Mouse (Mus musculus): Measurements from ENCODE around the gene Psmf1.

Psmf1 gene

DNA sequence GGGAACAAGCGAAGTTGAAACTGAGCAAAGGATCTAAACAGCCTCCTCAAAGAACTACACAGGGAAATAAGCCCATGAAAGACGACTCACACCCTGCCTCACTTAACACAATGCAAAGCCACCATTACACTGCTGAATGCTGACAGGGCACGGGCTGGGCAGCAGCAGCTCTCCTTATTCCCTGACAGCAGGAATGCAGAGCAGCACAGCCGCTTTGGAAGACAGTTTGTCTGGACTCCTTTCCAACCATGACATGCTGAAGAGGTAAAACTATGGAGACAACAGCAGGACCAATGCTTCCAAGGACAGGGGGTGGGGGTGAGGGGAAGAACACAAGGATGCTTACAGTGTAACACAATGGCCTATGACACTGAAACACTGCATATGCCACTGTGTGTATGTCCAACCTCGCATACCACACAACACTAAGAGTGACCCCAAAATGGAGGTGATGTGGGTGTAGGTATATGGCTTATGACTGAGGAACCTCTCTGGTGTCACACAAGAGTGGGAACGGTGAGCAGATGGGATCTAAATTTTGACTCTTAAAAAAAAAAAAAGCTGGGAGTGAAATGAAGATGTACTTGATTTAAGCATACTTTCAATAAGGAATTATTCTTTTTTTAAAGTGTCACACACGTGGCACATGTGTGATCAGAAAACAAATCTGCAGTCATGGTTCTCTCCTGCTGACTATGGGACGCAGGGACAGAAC is 10.7 kb downstream of the Psmf1 start:
- no peak for DNase-seq (ENCODE audit: low spot score)

DNA sequence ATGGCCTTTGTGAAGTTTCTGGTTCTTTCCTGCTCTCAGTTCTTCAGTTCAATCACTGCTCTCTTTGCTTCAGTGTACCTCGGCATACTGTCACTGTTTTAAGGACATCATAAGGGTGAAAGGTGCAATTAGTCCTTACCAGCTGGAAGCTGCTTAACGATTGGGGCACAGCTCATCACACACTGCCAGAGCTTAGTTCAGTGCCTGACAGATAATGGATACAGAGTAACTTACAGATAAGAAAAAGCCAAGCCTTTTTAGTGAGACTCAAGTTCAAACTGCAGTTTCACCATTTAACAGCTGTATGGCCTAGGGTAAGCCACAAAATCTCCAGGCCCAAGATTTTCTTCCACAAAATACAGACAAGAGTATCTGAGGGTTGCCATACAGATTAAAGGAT is 19.9 kb downstream of the Psmf1 start:
- DNase-seq (ENCODE audit: low spot score): no peak

DNA sequence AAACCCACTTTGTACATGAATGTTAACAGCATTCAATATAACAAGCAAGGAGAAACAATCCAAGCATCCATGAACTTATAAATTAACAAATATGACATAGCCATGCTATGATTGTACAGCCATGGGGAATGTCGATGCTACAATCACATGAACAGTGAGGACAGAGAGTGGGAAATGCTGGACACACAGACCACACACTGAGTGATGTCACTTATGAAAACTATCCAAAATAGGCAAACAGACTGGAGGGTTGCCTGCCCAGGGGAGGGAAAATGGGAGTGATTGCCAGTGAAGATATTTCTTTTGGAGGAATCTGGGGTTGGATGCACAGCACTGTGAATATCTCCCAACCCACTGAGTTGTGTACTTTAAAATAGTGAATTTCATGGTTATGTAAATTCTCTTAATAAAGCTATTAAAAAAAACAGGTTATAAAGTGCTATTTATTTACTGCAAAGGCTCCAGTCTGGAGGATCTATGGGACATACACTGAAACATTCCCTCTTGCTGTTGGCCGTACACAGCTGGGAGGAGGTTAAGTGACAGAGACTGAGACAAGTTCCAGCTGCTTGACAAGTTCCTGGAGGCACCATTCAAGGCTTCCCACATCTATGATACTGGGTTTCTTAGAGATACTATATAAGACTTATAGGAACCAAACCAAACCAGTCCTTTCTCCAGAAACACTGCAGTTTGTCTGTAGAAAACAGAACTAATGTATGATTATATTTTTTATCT is 27.5 kb downstream of the Psmf1 start:
- no peak for DNase-seq (ENCODE audit: low spot score)

DNA sequence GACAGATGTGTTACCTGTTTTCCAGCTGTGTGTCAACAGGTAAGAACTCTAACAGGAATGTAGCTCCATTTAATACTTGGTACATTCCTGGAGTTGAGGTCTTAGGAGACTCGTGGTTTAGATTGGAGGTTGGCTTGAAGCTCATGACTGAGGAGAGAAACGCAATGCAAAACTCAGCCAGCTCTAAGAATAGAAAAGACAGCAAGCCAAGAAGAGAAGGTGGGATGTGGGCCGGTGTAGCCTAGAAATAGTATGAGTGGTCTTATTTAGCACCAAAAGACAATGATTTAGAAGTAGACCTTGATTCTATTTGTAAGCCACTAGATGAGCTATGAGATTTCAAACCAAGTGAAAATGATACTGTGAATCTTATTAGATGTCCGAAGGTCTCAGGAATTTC is 28.5 kb downstream of the Psmf1 start:
- no peak for DNase-seq (ENCODE audit: low spot score)

DNA sequence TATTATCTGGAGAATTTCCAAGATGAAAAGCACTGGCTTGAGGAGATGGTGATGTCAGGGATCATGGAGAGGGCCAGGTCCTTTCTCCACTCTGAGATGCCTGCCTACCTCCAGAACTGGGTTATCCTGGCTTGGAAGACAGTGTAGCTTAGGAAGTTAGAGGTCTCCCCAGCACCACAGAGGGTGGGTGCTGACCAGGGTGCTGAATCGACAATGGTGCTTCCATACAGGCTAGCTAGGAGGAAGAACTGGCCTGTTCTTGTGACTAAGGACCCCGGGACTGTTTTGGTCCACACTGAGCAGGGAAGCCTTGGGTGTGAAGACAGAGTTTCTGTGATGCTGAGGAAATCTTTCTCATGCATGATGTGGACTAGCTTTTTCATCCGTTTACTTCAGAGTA is 31.3 kb downstream of the Psmf1 start:
- DNase-seq (ENCODE audit: low spot score): no peak

DNA sequence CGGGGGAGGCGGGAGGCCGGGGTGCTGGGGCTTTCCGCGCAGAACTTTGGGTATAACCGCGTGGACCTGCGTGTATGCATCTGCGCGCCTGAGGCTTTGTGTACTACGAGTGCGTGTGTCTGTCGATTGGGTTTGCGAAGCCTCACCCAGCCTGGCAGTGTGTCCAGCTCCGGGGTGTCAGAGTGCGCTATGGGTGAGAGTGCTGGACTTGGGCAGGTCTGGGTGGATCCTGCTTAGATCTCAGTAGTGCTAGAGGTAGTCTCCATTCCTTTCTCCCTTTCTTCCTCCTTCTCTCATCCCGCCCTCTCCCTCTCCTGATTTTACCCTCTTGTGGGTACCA is 41.2 kb downstream of the Psmf1 start:
- DNase-seq (ENCODE audit: low spot score): no peak

DNA sequence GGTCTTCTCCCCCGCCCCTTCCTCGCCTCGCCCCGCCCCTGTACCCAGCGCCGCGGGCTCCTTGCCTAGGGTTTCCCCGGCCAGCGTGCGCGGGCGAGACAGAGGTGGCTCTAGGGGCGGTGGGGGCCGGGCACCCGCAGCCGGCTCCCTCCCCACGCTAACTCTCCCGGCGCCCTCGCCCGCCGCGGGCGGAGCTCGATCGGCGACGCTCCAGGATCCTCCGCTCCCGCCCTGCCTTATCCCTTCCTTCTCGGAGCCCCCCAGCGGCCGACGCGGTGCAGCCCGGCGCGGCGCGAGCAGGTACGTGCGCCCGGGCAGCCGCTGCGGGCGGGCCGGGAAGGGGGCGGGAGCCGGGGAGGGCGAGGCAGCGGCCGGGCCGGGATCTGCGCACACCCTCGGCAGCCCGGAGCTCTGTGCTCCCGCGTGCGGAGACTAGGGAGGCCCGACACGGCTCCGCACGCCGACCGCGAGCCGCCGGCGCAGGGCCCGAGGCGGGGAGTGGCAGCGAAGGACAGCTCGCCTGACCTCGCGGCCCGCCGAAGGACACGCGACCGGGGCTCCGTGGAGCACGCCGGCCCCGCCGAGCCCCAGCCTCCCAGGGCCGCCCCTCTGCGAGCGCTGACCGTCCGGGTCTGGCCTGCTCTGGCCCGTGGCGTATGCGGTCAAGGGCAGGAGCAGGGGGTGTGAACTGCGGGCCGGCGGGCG is 41.7 kb downstream of the Psmf1 start:
- DNase-seq (ENCODE audit: low spot score): no peak

DNA sequence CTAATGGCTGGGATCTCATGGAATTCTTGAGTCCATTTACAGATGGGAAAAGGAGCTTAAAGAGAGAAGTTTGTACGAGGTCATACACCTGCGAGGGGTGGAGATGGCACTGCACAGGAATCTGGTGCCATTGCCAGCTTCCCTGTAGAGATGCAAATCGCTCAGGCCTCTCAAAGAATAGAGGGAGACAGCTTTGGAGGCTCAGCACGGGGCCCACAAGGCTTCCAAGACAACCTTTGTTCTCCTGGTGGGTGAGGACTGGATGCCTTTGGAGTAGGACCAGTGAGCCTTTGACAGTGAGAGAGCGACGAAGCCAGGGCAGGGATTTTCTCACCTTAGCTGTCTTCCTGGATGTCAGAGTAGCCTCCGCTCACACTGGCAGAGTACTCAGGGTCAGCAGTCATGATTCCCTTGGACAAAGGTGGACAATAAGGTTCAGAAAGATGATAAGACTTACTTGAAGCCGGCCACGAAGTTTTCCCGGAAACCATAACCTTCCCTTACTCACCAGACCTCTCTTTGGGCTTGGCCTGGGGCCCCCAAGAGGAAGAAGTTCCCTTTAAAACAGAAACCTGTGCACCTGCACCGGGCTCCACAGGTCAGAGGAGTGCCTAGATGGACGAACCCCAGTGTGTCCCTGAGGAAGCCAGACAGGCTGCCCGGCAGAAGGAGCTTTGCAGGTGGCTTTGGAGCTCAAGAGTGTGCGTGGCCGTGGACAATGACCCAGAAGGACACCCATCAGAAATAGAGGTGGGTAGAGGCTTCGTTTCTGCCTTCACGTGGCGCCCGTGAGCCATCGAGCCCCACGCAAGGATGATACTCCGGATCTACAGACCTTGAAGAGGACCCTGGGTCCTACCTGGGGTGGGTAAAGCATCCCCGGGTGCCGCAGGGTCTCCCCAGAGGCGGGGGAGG is 42.5 kb downstream of the Psmf1 start, which contains the start of gene Tmem74b:
TSS of gene Tmem74b (plus strand) at position 778 of the 915 bp plus-strand sequence.
- no peak for DNase-seq (ENCODE audit: low spot score)

DNA sequence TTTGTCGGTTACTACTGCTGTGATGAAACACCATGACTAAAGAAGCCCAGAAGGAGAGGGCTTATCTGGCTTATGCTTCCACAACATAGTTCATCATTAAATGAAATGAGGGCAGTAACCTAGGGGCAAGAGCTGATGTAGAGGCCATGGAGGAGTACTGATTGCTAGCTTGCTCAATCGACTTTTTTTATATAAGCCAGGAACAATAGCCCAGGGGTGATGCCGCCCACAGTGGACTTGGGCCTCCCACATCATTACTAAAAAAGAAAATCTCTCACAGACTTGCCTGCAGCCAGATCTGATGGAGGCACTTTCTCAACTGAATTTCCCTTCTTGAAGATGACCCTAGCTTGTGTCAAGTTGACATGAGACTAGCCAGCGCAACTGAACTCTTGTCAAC is 61.0 kb downstream of the Psmf1 start:
- DNase-seq (ENCODE audit: low spot score): no peak

DNA sequence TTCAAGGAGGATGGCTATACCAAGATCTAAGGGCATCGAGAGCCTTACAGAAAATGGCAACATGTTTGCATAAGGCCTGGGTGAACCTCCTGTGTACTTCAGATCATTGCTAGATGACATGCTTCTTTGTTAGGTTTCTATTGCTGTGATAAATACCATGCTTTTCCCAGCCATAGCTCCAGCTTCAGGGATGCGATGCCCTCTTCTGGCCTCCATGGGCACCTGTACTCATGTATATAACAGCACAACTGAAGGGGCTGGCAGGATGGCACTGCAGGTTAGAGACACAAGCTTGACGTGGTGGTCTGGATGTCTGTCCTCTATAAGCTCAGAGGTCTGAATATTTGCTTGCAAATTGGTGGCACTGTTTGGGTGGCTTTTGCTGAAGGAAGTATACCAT is 61.6 kb downstream of the Psmf1 start:
- DNase-seq (ENCODE audit: low spot score): no peak

DNA sequence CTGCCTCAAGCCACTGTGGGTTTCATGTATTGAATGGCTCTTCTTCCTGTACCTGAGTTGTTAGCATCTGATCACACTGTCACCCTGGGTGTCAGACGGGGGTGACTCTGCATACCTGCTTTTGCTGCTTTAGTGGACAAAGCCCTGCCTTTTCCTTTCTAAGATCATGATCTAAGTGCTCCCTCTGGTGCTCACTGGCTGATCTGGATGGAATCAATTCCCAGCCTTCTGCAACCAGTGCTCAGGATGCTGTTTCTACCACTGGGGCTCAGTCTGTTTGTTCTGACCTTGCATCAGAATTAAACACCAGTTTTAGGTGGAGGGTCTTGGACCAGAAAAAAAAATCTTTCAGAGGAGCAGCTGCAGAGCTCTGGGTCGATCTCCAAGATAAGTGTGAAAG is 67.8 kb downstream of the Psmf1 start:
- no peak for DNase-seq (ENCODE audit: low spot score)

DNA sequence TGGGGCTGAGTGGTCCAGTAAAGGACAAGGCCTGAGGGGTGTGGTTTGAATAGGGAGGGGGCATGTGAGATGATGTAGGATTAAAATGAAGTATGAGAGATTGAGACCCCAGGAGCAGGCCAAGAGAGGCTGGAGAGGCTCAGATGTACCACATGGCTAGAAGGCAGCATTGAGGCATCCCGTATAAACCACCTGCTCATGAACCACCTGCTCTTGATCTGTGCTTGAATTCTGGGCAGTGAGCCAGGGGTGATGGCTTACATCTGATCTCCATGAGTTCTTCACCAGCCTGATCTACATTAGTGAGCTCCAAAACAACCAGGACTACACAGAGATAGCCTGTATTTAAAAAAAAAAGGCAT is 73.0 kb downstream of the Psmf1 start:
- no peak for DNase-seq (ENCODE audit: low spot score)

DNA sequence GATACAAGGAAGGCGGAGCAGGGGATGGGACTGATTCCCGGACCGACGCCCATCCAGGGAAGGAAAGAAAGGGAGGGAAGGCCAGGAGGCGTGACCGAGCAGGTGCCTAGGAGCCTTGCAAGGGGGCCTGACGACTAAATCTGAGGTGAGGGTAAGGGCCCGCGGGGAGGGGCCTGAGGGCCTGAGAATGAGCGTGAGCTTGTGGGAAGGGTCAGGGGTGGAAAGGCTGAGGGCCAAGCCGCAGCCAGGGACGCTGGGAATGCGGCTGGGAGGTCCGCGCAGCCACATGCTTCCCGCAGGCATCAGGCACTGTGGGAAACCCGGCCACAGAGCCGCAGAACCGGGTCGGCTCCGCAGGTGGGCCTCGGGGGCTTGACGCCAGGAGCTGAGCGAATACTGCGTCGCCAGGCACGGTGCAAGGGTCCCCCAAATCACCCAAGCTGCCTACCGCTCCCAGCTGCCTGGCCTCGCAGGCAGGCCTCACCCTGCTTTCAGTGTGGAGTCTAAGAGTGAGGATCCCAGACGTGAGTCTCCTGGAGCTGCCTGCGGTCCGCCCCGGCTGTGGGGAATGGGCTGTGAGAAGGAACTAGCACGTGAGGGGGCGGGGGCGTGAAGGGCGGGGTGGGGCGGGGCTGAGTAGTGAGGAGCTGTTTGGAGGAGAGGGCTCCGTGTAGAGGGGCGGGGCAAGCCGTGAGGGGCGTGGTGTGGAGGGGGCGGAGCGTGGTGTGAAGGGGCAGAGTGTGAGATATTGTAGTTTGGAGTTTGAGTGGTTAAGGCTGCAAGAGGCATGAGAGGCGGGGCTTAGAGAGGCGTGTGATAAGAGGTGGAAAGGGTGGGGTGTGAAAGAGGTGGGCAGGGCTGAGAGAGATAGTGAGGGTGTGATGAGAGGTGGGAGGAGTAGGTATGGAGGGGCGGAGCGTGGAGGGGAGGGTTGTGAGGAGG is 73.7 kb downstream of the Psmf1 start:
- no peak for DNase-seq (ENCODE audit: low spot score)

DNA sequence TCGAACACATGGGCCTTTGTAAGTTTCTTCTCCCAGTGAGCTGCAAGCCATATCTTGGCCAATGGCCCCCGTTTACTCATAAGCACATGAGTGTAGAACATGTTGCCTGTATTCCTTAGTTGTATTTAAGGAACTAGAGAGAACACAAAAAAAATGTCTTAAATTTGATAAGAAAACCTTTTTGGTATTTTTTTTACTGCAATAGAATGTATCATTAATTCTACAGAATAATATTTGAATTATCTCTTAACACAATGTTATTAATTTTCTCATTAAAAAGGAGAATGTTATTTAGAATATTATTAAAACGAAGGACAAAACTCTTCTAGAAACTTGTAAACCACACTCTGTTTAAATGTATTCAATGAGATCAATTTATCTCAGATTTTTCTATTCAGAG is 75.6 kb downstream of the Psmf1 start, which contains the start of gene Rad21l:
TSS of gene Rad21l (minus strand) at position 101 of the 400 bp plus-strand sequence.
- DNase-seq (ENCODE audit: low spot score): no peak

Measured in left cerebral cortex, adult 11 months (tissue).